Mouse (Mus musculus): Measurements from ENCODE around the gene Sh3bp5l.
"Not testable (repeated sequence)": the region's sequence is repeated elsewhere in the genome, so short reads cannot be mapped to it uniquely, and the experiment has no call there.

The Sh3bp5l gene

DNA sequence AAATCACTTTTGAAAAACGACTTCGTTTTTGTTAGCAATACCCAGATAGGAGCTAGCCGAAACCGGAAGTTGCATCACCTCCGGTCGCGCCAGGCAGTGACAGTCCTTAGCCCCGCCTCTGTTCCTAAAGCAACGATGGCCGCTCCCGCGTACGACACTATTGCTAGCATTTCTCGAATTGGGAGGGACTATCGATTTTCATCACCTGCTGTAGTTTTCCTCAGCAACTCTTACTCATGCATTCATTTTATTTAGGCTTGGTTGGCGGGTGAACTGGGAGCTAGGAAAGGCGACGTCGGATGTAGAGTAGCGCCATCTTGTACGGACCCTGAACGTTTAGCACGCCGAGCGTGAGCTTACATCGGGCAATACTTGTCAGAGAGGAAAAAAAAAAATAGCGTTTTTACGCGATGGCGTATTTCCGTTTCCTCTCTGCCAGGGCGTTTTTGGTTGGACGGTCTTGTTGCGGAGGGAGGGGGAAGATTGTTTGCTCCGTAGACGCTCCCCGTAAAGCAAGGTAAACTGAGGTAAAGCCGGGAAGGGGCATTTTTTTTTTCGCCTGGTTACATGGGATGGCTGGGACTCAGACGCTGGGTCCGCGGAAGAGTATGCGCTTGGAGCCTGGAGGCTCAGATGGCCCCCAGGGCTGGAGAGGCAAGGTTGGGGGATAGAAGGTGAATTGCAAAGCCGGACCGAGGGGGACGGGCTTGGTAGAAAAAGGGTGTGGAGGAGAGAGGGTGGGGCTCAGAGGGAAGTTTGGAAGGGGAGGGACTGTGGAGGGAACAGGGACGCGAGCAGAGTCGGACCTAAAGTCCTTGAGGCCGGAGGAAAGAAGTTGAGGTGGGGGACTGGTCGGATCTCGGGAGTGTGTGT is at the start of gene Sh3bp5l, which contains the start of gene Zfp672:
Gene Sh3bp5l (plus strand): TSS at position 449 of the 873 bp plus-strand sequence.
Gene Zfp672 (minus strand): TSS at position 64 of the 873 bp plus-strand sequence.
- peak; percentile 94 for DNase-seq (ENCODE audit: low read depth, low spot score)

DNA sequence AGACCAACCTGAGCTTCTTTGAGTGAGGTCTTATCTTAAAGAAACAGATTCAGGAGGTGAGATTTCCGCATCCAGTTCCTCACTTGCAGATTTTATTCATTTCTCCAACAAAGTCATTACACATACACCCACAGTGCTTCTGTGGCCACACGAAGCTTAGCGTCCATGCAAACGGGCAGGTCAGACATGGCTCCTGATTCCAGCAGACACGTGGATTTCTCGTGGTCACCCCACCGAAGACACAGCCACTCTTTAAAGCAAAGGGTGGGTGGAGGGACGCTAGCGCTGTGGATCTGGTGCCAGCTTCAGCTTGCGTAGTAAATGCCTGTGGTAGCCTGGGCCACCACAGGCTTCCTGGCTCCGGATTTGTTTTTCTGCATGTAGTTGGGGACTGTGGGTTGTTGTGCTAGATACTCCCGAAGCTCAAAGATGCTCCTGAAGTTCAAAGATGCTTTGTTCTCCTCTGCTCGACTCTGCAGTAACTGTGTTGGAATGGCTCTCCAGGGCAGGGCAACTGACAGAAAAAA is 48.5 kb upstream of the Sh3bp5l start:
- no peak for DNase-seq (ENCODE audit: low read depth, low spot score)

DNA sequence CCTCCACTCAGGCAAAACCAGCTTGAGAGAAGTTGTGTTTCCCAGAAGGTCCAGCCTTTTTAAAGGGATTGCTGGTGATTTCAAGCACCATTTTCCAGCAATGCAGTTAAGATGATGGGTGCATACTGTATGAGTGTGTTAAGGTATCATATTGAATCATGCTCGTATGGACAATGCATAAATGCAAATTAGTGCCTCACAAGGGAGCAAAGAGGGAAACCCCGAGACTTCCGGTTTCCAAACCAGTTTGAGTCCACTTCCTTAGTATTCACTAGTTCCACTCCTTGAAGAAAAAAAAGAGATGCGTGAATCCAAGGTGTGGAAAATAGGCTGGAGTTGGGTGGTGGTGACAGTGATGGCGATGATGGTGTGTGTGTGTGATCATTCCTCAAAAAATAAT is 48.0 kb upstream of the Sh3bp5l start:
- DNase-seq (ENCODE audit: low read depth, low spot score) = no peak

DNA sequence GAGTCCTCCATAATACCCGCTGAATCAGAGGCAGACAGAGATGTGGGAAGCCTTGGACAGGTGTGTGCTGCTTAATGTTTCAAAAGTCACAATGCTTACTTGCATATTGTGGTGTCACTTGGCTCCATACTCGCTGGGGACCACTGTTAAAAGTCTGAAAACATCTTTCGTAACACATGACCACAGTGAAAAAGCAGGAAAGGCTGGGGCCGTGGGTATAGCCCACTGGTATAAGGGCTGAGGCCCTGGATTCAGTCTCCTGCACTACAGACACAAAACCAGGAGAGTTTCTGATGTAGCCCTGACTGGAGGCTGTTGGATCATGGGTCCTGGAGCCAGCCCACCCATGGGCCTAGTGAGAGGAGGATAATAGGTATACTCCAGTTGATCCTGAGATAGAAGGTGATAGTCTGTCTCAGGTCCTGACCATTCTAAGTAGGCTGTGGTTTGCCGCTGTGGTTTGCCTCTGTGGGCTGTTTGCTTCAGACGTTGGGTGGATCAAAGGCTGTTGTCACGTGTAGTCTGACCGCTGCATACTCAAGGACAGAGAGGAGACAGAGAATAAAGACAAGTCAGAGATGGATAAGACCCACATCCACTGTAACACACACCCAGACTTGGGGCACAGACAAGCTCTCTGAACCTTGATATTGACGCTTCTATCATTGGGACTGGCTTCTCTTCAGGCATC is 40.4 kb upstream of the Sh3bp5l start:
- no peak for DNase-seq (ENCODE audit: low read depth, low spot score)

DNA sequence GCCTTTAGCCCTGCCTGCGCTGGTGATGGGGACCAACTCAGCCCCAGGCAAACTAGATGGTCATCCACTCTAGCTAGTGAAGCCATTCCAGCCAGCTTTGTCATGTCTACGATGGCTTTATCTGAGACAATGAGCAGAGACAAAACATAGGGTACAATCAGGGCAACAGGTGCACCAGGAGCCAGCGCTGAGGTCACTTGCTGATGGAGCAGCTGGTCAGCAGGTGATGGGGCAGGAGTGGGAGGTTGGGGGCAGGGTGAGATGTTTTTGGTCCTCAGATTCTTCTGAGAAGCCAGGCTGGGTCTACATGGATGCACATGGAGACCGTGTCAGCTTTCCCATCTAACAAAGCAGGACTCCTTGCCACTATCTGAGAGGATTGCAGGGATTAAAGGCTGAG is 39.7 kb upstream of the Sh3bp5l start:
- DNase-seq (ENCODE audit: low read depth, low spot score) = no peak

DNA sequence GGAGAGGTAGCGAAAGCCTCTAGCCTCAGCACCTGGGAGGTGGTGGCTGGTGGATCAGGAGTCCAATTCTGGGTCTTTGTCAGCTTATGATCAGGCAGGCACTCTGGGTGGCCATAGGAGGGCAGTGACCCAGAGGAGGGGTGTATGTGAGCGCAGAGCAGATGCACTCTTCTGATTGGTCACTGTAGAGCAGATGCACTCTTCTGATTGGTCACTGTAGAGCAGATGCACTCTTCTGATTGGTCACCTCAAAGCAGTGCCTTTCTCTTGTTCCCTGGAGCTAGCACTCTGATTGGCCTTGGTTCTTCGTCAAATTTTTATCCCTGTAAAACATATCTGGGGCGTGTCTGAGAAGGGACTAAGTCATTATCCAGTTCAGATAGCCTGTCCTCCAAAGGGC is 37.7 kb upstream of the Sh3bp5l start:
- no peak for DNase-seq (ENCODE audit: low read depth, low spot score)

DNA sequence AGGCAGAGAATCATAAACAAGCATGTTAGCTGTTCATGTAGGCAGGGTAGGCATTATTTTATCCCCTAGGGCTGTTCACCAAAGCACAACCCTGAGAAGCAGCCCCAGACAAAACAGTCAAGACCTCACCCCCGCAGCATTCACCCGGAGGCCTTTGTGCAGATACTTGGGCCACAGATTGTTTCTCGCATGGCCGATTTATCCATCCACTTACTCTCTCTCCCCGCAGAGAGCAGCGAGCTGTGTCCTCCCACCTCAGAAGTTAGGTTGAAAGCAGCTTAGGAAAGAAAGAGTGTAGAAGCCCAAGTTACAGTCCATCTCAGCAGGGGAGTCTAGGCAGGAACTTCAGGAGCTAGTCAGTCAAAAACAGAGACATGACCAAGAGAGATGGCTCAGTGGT is 33.1 kb upstream of the Sh3bp5l start:
- no peak for DNase-seq (ENCODE audit: low read depth, low spot score)

DNA sequence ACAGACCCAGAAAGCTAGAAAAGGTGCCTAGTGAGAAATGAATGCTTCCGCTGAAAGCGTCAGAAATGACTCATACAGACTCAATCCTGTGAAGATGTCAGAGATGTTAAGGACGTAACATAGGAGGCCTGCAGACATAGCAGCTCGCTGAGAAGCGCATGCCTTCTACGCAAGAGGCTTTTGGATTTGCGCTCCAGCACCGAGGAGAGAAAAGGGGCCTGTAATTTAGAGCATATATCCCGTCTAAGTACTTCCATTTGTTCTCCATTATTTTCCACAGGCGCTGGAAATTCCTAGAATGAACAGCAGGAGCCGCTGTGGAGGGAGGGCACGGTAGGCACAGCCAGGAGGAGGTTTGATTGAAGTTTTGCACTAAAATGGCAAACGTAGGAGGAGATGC is 29.5 kb upstream of the Sh3bp5l start:
- DNase-seq (ENCODE audit: low read depth, low spot score) = peak; percentile 65

DNA sequence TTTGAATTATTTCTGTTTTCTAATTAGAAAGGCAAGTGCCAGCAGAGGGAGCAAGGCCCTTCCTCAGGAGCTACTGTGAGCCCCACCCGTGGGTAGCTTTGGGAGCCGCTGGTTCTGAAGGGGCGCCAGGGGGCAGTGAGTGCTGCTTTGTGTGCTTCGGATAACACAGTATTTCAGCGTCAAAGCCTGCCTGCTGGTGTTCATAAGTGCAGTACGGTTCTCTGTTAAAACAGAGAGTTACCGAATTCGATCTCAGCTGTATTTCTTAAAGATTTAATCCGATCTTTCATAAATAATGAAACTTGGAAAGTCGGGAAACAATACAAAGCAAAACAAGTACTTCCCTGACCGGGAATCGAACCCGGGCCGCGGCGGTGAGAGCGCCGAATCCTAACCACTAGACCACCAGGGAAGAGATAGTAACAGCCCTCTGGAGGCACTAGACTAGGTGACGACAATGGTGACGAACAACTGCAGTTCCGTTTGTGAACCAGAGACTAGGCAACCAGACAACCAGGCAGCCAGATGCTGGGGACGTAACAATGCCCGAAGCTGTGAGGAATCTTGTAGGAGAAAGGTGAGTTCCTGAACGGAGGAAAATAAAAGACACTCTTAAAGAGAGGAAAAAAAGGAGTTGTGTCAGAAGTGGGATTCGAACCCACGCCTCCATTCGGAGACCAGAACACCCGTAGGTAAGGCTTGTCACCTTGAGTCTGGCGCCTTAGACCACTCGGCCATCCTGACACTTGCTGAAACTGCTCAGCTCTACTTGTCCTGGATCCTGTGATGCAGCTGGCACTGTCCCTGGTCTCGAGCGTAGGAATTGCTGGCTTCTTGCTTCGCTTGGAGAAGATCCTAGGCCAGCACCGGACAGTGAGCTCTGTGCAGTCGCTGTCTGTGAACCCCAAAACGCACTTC is 28.4 kb upstream of the Sh3bp5l start:
- DNase-seq (ENCODE audit: low read depth, low spot score) = peak; percentile 98

DNA sequence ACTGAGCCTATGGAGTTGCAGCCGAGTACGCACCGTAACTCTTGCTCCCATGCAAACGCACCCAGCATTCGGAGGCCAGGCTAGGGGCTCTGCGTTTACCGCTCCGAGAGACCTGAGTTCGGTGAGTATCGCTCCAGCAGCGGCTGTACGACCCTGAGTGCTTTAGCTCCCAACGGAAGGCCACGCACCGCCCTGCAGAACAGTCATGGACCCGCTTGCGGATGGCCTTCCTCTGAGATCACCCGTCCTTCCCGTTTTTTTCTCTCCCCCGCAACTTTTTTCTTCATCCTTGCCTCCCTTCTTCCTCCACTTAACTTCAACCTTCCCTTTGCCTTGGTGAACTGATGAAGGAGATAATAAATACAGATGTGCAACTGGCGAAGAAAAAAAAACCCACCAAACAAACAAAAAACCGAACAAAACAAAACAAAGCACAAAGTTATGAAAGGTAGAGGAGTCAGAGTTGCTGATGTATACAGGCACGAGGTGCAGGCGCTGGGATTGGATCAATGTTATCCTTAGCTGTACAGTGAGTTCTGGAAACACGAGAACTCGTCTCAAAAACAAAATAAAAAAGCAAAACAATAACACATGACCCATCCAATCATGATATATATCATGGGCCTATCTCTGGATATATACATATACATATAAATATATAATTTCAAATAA is 27.6 kb upstream of the Sh3bp5l start:
- DNase-seq (ENCODE audit: low read depth, low spot score) = no peak

DNA sequence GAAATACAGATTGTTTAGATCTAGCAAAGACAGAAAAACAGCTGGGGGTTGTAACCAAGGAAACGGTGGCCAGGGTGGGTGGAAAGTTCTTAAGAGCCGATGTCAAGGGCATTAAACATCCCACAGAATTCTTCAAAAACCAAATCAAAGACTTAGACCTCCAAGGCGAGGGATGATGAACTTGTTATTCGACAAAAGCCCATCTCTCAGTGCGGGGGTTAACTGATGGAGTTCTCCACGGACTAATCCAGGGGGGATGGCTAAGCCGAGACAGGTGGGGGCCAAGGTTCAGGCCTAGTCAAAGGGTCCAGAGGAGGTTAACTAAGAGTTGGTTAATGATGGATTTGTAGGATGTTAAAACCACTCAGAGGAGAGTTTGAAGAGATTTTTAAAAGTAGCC is 26.9 kb upstream of the Sh3bp5l start:
- DNase-seq (ENCODE audit: low read depth, low spot score) = no peak

DNA sequence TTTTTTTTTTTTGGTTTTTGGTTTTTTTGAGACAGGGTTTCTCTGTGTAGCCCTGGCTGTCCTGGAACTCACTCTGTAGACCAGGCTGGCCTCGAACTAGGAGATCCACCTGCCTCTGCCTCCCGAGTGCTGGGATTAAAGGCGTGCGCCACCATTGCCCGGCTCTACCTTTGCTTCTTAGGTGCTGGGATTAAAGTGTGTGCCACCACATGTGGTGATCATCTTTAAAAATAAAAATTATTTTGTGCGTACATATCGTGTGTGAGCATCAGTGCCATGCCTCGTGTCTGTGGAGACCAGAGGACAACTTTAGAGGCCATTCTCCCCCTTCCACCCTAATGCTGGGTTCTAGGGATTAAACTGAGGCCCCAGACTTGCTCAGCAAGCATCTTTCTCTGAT is 25.2 kb upstream of the Sh3bp5l start:
- DNase-seq (ENCODE audit: low read depth, low spot score) = not testable (repeated sequence)

DNA sequence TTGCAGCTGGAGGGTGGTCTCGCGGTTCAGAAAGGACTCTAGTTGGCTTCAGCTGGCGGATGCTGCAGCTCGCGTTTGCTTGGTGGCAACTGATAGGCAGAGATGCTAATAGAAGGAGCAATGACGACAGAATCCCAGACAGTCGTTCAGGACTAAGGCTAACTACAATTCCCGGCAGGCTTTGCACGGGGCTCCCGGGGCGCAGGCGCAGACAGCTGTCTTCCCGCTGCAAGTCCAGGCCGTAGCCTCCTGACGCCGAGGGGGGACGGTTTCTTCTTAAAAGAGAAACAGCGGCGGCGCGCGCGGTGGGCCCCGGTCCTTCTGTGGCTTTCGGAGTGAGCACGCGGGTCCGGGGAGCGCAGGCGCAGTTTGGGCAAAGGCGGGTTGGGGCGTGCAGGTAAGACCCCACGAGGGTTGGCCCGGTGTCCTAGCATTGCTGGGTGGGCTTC is 23.6 kb upstream of the Sh3bp5l start, which contains the start of gene Zfp692:
Gene Zfp692 (plus strand): TSS at position 210 of the 449 bp plus-strand sequence.
- DNase-seq (ENCODE audit: low read depth, low spot score) = peak; percentile 96

DNA sequence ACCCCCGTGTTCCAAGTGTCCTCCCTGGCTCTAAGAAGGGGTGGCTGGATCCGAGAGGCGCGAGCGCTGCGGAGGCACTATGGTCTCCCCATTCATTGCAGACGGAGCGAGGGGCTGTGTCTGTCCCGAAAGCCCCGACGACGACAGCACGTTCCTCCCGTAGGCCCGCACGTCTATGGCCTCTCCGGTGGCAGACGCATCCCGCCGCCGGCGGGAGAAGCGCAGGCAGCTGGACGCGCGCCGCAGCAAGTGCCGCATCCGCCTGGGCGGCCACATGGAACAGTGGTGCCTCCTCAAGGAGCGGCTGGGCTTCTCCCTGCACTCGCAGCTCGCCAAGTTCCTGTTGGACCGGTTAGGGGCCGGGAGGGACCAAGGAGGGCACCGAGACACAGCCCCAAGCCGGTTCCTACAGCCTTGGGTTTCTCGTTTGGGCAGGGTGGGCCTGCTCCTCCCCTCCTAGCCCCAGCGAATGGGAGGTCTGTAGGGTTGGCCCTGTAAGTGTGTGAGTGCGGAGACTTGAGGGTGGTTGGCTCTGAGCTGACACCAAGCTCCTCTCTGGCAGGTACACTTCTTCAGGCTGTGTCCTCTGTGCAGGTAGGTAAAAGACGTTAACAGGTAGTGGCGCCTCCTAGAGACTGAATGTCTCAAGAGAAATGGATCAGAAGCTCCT is 23.0 kb upstream of the Sh3bp5l start:
- peak; percentile 63 for DNase-seq (ENCODE audit: low read depth, low spot score)

DNA sequence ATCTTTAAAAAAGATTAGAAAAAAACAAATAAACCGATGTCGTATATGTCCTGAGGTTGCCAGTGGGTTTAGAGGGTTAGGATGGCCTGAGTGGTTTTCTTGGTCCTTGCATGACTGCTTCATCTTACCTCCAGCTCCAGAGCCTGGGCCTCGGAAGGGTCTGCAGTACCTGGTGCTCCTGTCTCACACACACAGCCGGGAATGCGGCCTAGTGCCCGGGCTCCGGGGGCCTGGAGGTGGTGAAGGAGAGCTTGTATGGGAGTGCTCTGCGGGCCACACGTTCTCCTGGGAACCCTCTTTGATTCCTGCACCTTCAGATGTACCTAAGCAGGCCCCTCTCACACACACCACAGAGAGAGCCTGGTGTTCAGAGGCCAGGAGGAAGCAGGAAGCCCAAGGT is 21.9 kb upstream of the Sh3bp5l start:
- no peak for DNase-seq (ENCODE audit: low read depth, low spot score)

DNA sequence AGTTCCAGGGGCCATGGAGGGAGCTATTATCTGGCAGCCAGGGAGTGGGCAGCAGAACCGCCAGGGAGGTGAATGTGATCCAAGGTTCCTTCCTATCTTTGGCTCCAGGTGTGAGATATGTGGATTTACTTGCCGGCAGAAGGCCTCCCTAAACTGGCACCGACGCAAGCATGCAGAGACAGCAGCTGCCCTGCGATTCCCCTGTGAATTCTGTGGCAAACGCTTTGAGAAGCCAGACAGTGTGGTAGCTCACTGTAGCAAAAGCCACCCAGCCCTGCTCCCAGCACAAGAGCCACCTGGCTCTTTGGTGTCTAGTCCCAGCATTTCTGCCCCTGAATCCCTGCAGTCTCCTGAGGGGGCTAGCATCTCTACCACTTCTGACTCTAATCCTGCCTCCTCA is 16.5 kb upstream of the Sh3bp5l start:
- DNase-seq (ENCODE audit: low read depth, low spot score) = no peak

DNA sequence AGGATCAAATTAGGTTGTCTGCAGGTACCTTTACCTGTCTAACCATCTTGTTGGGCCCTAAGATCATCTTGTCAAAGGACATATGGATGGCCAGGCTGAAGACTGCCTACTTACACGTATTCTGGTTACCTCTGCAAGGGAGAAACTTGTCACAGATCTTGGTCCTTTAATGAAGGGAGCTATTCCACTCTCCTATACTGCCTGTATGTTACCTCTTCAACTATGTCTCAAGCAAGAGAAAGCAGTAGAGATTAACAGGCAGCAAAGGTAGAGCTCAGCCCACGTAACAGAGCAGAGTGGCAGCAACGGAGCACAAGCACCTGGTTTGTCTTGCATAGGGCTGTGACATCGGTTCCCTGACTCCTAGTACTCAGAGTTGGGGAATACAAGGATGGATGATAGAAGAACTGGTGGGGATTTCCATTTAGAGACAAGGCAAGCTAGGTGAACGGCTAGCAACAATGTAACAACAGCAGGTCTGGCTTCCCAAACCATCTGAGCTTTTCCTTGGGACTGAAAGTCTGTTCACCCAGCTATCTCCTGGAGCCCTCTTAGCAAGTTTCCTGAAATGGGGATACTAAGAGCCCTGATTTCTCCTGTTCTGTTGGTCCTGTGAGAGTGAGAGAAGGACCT is 14.9 kb upstream of the Sh3bp5l start:
- DNase-seq (ENCODE audit: low read depth, low spot score) = no peak

DNA sequence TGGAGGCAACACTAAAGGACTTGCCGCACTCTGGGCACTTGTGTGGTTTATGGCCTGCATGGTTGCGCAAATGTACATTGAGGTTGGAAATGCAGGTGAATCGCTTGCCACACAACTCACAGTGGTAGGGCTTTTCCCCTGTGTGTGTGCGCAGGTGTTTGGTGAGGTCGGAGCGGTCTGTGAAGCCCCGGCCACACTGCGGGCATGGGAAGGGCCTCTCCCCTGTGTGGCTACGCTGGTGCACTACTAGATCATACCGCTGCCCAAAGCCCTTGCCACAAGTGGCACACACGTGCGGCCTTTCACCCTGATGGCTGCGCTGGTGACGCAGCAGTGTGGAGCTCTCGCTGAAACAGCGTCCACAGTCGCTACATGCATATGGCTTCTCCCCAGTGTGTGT is 14.2 kb upstream of the Sh3bp5l start:
- no peak for DNase-seq (ENCODE audit: low read depth, low spot score)

DNA sequence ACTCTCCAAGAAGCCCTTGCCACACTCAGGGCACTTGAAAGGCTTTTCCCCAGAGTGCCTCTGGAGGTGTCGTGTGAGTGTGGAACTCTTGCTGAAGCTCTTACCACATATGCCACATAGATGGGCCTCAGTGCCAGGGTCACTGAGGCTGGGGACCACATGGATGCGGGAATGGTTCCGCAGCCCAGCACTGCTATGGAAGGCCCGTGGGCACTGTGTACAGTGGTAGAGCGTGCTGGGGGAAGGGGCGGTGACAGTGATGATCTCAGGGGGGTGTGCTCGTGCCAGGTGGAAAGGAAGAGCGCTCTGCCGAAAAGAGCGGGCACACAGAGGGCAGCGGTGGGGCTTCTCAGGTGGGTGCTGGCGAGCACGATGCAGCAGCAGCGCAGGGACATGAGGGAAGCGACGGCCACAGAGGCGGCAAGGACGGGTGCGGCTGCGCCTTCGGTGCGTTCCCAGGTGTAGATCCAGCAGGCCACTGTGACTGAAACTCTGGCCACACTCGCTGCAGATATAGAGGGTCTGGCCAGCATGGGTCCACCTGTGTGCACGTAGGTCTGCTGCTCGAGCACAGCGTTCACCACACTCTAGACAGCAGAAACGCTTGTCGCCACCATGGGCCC is 13.6 kb upstream of the Sh3bp5l start:
- no peak for DNase-seq (ENCODE audit: low read depth, low spot score)

All from mesoderm, embryonic 11.5 days (tissue).